Mouse (Mus musculus): ENCODE measurements around the gene B230118H07Rik.

GRCm38 (mm10) chr2:101580027-101580426 is 69.3 kb downstream of the B230118H07Rik start:
- TF ChIP-seq POLR2A (IDR thresholded peaks at IDR 0.05; ENCODE audit: borderline replicate concordance, control insufficient read depth, low read depth, low read length) = no peak
- TF ChIP-seq CTCF (IDR thresholded peaks at IDR 0.05; ENCODE audit: control insufficient read depth, insufficient read depth, low read length) = no peak
